Mouse (Mus musculus) lung, embryonic 15.5 days (tissue): Measurements from ENCODE around the gene Itgav. TPM values are rescaled to one million over a fixed set of nuclear protein-coding genes. Genes with fewer than 3 reads are reported as not detected.

Source experiments
- ATAC-seq: fragments of 200-750 bp; cut with Nextera tagmentation; 2 replicates; pipeline ENCODE4 v1.8.0; 2017; ENCODE audit warnings: moderate number of reproducible peaks, borderline replicate concordance; ENCODE audit not compliant: low FRiP score, low TSS enrichment; ENCODE audit errors: extremely low read depth
- H3K27ac ChIP-seq: fragments of 300-500 bp; sonication (generic); 2 replicates; pipeline ENCODE4 v1.5.1; 2015; ENCODE audit warnings: moderate library complexity, mild to moderate bottlenecking, inconsistent platforms
- H3K27me3 ChIP-seq: fragments of 300-500 bp; sonication (generic); 2 replicates; pipeline ENCODE4 v1.6.1; 2015; ENCODE audit warnings: inconsistent platforms
- H3K36me3 ChIP-seq: fragments of 300-500 bp; sonication (generic); 2 replicates; pipeline ENCODE4 v1.6.1; 2015; ENCODE audit warnings: inconsistent platforms
- H3K4me1 ChIP-seq: fragments of 300-500 bp; sonication (generic); 2 replicates; pipeline ENCODE4 v1.6.1; 2015; ENCODE audit warnings: inconsistent platforms
- H3K4me2 ChIP-seq: fragments of 300-500 bp; sonication (generic); 2 replicates; pipeline ENCODE4 v1.6.1; 2015; ENCODE audit warnings: inconsistent platforms, mild to moderate bottlenecking, moderate library complexity
- H3K4me3 ChIP-seq: fragments of 300-500 bp; sonication (generic); 2 replicates; pipeline ENCODE4 v1.5.1; 2015; ENCODE audit warnings: mild to moderate bottlenecking, inconsistent platforms
- H3K9ac ChIP-seq: fragments of 300-500 bp; sonication (generic); 2 replicates; pipeline ENCODE4 v1.6.1; 2015; ENCODE audit warnings: inconsistent platforms
- H3K9me3 ChIP-seq: fragments of 300-500 bp; sonication (generic); 2 replicates; pipeline ENCODE4 v1.6.1; 2016; ENCODE audit warnings: inconsistent platforms
- WGBS: fragments of 180-500 bp; shearing (Covaris S2); methylation state at CpG from one replicate; pipeline ENCODE4 v1.1.7; 2015; 5-methylcytosine and 5-hydroxymethylcytosine counted together
- polyA plus RNA-seq: library from polyadenylated mRNA; unstranded; fragments of >200 nt; fragmentation: Nextera tagmentation; extraction: Ambion mirVana; gene quantifications from 2 replicates; pipeline ENCODE4 v1.2.1, GENCODE M21; 2015

The Itgav gene
- polyA plus RNA-seq, 1 experiment from 2014 or later = 64.8 TPM

- 59% methylated on average over 3 of the region's 3 CpGs for WGBS
- no peaks in the 10 kb centered on the region for H3K9me3 ChIP-seq
- H3K4me2 ChIP-seq = no peak overlapping the region
- no peaks in the 10 kb centered on the region for H3K4me1 ChIP-seq
- no peak overlapping the region for H3K9ac ChIP-seq
- H3K36me3 ChIP-seq = no peaks in the 10 kb centered on the region
- H3K27ac ChIP-seq = no peak overlapping the region
- ATAC-seq = no peak
- no peaks in the 10 kb centered on the region for H3K27me3 ChIP-seq
- H3K4me3 ChIP-seq = no peak overlapping the region
These were observed 124.3 kb downstream of the Itgav start for GRCm38 (mm10) chr2:83848495-83848894.

GRCm38 (mm10) chr2:83853423-83853822 is 129.2 kb downstream of the Itgav start:
- Histone ChIP-seq H3K27me3 (no peaks in the 10 kb centered on the region), H3K36me3 (no peaks in the 10 kb centered on the region), H3K4me1 (no peaks in the 10 kb centered on the region), H3K4me2 (no peak overlapping the region), H3K9me3 (no peaks in the 10 kb centered on the region), H3K9ac (no peak overlapping the region), H3K27ac (no peak overlapping the region), H3K4me3 (no peak overlapping the region)
- 74% methylated on average over 10 of the region's 10 CpGs for WGBS
- no peak for ATAC-seq

GRCm38 (mm10) chr2:83856236-83856635 is 132.0 kb downstream of the Itgav start:
- Histone ChIP-seq H3K27me3 (no peaks in the 10 kb centered on the region), H3K36me3 (no peaks in the 10 kb centered on the region), H3K9me3 (no peaks in the 10 kb centered on the region), H3K4me3 (no peak overlapping the region), H3K27ac (no peak overlapping the region), H3K9ac (no peak overlapping the region), H3K4me2 (no peak overlapping the region), H3K4me1 (no peaks in the 10 kb centered on the region)
- no peak for ATAC-seq
- 45% methylated on average over 4 of the region's 4 CpGs for WGBS

Other genes starting within 250 kb of the Itgav start
- 99.7 and 106 TPM in 2 replicates for gene Zc3h15, start 80.0 kb upstream of the Itgav start, polyA plus RNA-seq
- 2.0 and 2.7 TPM in 2 replicates for gene Fam171b, start 88.2 kb downstream of the Itgav start, polyA plus RNA-seq
- gene Zswim2, start 216.8 kb downstream of the Itgav start, polyA plus RNA-seq = 0.11 TPM in 1 of 2 replicates, not detected in the other
- gene Gm13698, start 231.3 kb downstream of the Itgav start, polyA plus RNA-seq = not detected in 2 replicates
- gene Gm13693, start 237.1 kb downstream of the Itgav start, polyA plus RNA-seq = not detected in 2 replicates
- gene Gm13695, start 242.9 kb downstream of the Itgav start, polyA plus RNA-seq = not detected in 2 replicates
- not detected in 2 replicates for gene Gm13696, start 248.7 kb downstream of the Itgav start, polyA plus RNA-seq